Mouse (Mus musculus): ENCODE measurements at regions not wholly inside any gene's neighbourhood (a gene's known extent, or its start where the extent isn't known, plus 50 kb on each side); places are given as distances from the start of the nearest gene placed in this dataset.

DNA sequence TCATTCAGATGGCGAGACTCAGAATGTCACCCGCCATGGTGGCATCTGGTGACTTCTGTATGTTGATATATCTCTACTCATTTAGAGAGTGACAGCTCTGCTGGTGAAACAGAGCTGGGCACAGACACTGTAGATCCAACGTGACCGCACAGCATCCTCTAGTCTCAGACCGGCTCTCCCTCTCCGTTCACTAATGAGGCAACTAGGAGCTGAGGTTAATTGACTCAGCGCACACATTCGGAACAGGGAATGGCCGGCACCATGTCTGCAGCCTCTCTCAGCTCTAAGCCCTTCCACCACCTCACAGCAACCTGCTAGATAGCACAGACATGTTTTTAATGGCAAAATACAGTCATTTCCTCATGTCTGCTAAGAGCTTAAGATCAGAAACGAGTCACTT lies 268.9 kb upstream of the Pabpc6 start:
- H3K36me3 ChIP-seq (ENCODE audit: control insufficient read depth, insufficient read depth, low read length) = no peaks in the 10 kb centered on the region
- H3K9me3 ChIP-seq (ENCODE audit: control insufficient read depth, low read length) = no peaks in the 10 kb centered on the region
- H3K27me3 ChIP-seq (replicated peaks; ENCODE audit: control insufficient read depth, insufficient read depth, low read length) = no peaks in the 10 kb centered on the region
- WGBS = 87% methylated on average over 10 of the region's 10 CpGs
- no peak overlapping the region for H3K27ac ChIP-seq (ENCODE audit: low read length)
- H3K4me1 ChIP-seq (ENCODE audit: control insufficient read depth, insufficient read depth, low read length) = no peaks in the 10 kb centered on the region
- no peak overlapping the region for H3K9ac ChIP-seq (ENCODE audit: low read depth, low read length)
- H3K4me3 ChIP-seq (ENCODE audit: low read length) = no peak overlapping the region
- no peak overlapping the region for H3K4me2 ChIP-seq (ENCODE audit: low read depth, low read length)
- ATAC-seq = no peak

DNA sequence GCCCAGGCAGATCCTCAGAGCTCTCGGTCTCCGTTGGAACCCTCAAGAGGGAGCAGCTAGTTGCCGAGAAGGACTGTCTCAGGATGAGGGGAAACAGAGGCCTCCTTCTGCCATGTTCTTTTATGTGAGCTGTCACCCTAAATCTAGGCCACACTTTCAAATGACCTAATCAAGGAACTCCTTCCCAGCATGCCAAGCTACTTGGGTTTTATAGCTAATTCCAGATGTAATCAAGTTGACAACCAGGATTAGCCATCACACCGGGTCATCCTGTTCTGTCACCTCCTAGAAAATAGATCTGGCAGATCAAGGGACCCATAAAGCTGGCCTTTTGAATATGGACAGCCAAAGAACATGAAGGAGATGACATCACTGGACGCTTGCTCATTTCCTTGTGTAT lies 267.7 kb upstream of the Pabpc6 start:
- Histone ChIP-seq H3K9me3 (ENCODE audit: control insufficient read depth, low read length) (no peaks in the 10 kb centered on the region), H3K27ac (ENCODE audit: low read length) (no peak overlapping the region), H3K9ac (ENCODE audit: low read depth, low read length) (no peak overlapping the region), H3K27me3 (replicated peaks; ENCODE audit: control insufficient read depth, insufficient read depth, low read length) (no peaks in the 10 kb centered on the region), H3K4me3 (ENCODE audit: low read length) (no peak overlapping the region), H3K4me1 (ENCODE audit: control insufficient read depth, insufficient read depth, low read length) (no peaks in the 10 kb centered on the region), H3K4me2 (ENCODE audit: low read depth, low read length) (no peak overlapping the region), H3K36me3 (ENCODE audit: control insufficient read depth, insufficient read depth, low read length) (no peaks in the 10 kb centered on the region)
- no peak for ATAC-seq
- 77% methylated on average over 5 of the region's 5 CpGs for WGBS

DNA sequence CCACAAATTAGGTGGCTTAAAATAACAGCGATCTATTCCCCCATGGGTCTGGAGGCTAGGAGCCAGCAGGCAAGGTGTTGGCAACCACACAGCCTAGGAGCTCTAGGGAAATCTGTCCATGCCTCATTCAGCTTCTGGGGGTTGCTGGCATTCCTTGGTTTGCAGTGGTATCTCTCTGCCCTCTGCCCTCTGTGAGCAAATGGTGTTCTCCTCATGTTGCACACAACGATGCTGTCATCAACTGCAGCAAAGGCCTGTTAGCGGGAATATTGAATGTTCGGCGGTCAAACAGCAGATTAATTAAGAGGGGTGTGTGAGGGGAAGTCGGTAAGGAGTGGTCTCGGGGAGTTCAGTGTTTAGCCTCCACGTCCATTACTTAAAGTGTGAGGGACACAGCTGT lies 262.7 kb upstream of the Pabpc6 start:
- H3K4me1 ChIP-seq (ENCODE audit: control insufficient read depth, insufficient read depth, low read length) = no peaks in the 10 kb centered on the region
- H3K9ac ChIP-seq (ENCODE audit: low read depth, low read length) = no peak overlapping the region
- no peak overlapping the region for H3K4me3 ChIP-seq (ENCODE audit: low read length)
- H3K27me3 ChIP-seq (replicated peaks; ENCODE audit: control insufficient read depth, insufficient read depth, low read length) = no peaks in the 10 kb centered on the region
- 79% methylated on average over 8 of the region's 8 CpGs for WGBS
- H3K4me2 ChIP-seq (ENCODE audit: low read depth, low read length) = no peak overlapping the region
- no peaks in the 10 kb centered on the region for H3K9me3 ChIP-seq (ENCODE audit: control insufficient read depth, low read length)
- ATAC-seq = no peak
- no peak overlapping the region for H3K27ac ChIP-seq (ENCODE audit: low read length)
- H3K36me3 ChIP-seq (ENCODE audit: control insufficient read depth, insufficient read depth, low read length) = no peaks in the 10 kb centered on the region

DNA sequence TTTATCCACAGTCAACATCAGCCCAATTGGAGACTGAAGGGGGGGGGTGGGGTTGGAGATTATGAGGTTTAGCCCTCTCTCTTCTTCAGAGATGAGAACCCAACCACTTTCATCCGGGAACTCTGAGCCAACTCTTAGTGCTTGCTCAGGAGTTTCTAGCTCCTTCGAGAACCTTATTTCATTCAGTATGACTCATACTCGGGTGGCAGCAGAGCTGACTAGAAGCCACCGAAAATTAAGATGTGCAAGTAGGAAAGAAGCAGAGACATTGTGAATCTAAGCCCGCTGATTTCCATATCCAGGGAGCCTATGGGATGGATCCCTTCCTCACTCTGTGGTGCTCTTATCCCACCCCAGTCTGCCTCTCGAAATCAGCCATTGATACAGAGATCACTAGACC lies 262.0 kb upstream of the Pabpc6 start:
- no peaks in the 10 kb centered on the region for H3K9me3 ChIP-seq (ENCODE audit: control insufficient read depth, low read length)

DNA sequence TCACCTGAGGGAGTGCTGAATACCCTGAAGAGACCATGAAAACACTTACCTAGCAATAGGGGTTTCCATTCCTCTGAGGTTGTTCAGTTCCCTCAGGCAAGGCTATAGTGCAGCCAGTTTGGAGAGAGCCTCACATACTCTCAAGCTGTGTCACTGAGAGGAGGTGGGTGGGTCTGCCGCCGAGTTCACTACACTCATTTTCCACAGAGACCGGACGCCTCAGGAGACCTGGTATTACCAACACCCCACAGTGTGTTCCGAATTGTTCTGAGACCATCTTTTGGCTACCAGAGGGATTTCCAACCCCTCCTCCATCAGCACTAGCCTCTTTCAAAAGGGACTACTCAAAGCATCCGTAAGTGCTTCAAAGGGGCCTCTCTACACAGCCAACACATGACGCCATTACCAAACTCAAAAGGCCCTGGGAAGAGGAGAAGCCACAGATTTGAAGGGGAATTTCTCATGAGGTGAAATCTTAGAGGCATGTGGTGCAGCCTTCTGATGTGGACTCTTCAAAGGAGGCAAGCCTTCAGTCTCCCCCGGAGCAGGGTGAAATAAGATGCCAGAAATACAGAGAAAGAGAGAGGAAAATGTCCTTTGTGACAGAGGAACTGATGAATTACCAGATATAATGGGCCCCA lies 260.1 kb upstream of the Pabpc6 start:
- 79% methylated on average over 8 of the region's 8 CpGs for WGBS
- Histone ChIP-seq H3K27me3 (replicated peaks; ENCODE audit: control insufficient read depth, insufficient read depth, low read length) (no peaks in the 10 kb centered on the region), H3K4me2 (ENCODE audit: low read depth, low read length) (no peak overlapping the region), H3K9me3 (ENCODE audit: control insufficient read depth, low read length) (no peaks in the 10 kb centered on the region), H3K4me1 (ENCODE audit: control insufficient read depth, insufficient read depth, low read length) (no peaks in the 10 kb centered on the region), H3K27ac (ENCODE audit: low read length) (no peak overlapping the region), H3K4me3 (ENCODE audit: low read length) (no peak overlapping the region), H3K9ac (ENCODE audit: low read depth, low read length) (no peak overlapping the region), H3K36me3 (ENCODE audit: control insufficient read depth, insufficient read depth, low read length) (no peaks in the 10 kb centered on the region)
- ATAC-seq = no peak

More for the DNA sequence above, 262.0 kb upstream of the Pabpc6 start:
- Histone ChIP-seq H3K4me3 (ENCODE audit: low read length) (no peak overlapping the region), H3K9ac (ENCODE audit: low read depth, low read length) (no peak overlapping the region), H3K4me2 (ENCODE audit: low read depth, low read length) (no peak overlapping the region), H3K36me3 (ENCODE audit: control insufficient read depth, insufficient read depth, low read length) (no peaks in the 10 kb centered on the region), H3K4me1 (ENCODE audit: control insufficient read depth, insufficient read depth, low read length) (no peaks in the 10 kb centered on the region), H3K27me3 (replicated peaks; ENCODE audit: control insufficient read depth, insufficient read depth, low read length) (no peaks in the 10 kb centered on the region), H3K27ac (ENCODE audit: low read length) (no peak overlapping the region)
- ATAC-seq = no peak
- 77% methylated on average over 6 of the region's 6 CpGs for WGBS

DNA sequence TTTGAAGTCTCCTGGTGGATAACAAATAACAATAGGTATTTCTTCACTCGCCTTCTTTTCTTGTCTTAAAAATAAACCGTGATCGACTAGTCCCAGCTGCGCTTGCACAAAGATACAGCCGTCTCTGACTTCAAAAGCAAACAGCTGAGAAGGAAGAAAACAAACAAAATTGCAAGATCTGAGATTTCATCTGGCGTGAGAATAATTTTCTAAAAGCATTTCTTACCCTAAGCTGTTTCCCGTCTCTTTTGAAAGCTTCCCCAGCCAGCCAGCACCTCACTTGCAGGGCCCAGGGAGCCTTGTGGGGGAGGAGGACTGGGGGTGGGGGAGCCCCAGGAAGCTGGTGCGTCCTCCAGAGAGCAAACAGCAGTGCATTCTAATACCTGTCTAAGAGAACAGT lies 258.2 kb upstream of the Pabpc6 start:
- Histone ChIP-seq H3K4me2 (ENCODE audit: low read depth, low read length) (no peak overlapping the region), H3K9me3 (ENCODE audit: control insufficient read depth, low read length) (no peaks in the 10 kb centered on the region), H3K9ac (ENCODE audit: low read depth, low read length) (no peak overlapping the region), H3K4me3 (ENCODE audit: low read length) (no peak overlapping the region), H3K36me3 (ENCODE audit: control insufficient read depth, insufficient read depth, low read length) (no peaks in the 10 kb centered on the region), H3K4me1 (ENCODE audit: control insufficient read depth, insufficient read depth, low read length) (no peaks in the 10 kb centered on the region), H3K27ac (ENCODE audit: low read length) (no peak overlapping the region), H3K27me3 (replicated peaks; ENCODE audit: control insufficient read depth, insufficient read depth, low read length) (no peaks in the 10 kb centered on the region)
- 44% methylated on average over 8 of the region's 8 CpGs for WGBS
- ATAC-seq = no peak

DNA sequence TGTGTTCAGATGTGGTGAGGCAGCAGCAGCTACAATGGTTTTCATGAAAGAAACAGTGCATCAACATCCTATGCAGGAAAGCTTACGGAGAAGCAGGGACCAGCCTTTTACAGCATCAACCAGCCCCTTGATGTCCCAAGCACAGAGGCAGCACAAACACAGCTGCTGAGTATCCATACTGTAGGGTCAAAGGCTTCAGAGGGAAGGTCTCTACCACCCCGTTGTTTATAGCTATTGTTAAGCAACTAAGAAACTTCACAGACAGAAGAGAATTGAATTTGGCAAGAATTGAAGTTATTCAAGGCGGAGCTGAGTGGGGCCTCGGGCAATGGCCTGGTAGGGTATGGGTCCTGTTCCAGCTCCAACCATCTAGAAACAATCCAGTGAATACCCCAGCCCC lies 256.8 kb upstream of the Pabpc6 start:
- ATAC-seq = no peak
- no peak overlapping the region for H3K4me2 ChIP-seq (ENCODE audit: low read depth, low read length)
- WGBS = 55% methylated on average over 4 of the region's 4 CpGs

DNA sequence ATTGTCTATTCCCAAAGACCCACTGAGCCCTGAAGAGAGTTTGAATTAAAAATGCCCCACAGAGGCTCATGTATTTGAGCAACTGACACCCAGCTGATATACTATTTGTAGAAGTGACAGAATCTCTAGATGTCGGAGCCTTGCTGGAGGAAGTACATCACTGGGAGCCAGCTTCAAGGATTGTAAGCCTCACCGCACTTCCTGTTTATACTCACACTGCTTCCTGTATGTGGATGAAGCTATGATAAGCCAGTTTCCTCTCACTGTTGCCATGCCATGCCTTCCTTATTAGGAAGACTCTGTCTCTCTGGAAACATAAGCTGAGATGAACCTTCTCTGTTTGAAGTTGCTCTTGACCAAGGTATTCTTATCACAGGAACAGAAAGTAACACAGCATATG lies 251.8 kb upstream of the Pabpc6 start:
- no peaks in the 10 kb centered on the region for H3K27me3 ChIP-seq (replicated peaks; ENCODE audit: control insufficient read depth, insufficient read depth, low read length)
- no peak overlapping the region for H3K9ac ChIP-seq (ENCODE audit: low read depth, low read length)
- no peak overlapping the region for H3K4me2 ChIP-seq (ENCODE audit: low read depth, low read length)
- no peaks in the 10 kb centered on the region for H3K4me1 ChIP-seq (ENCODE audit: control insufficient read depth, insufficient read depth, low read length)
- WGBS = 85% methylated on average over 2 of the region's 2 CpGs
- H3K9me3 ChIP-seq (ENCODE audit: control insufficient read depth, low read length) = no peaks in the 10 kb centered on the region; the same call in 1 of the 2 replicates
- H3K4me3 ChIP-seq (ENCODE audit: low read length) = no peak overlapping the region
- no peak overlapping the region for H3K27ac ChIP-seq (ENCODE audit: low read length)
- H3K36me3 ChIP-seq (ENCODE audit: control insufficient read depth, insufficient read depth, low read length) = no peaks in the 10 kb centered on the region
- no peak for ATAC-seq

More for the DNA sequence above, 256.8 kb upstream of the Pabpc6 start:
- Histone ChIP-seq H3K27ac (ENCODE audit: low read length) (no peak overlapping the region), H3K27me3 (replicated peaks; ENCODE audit: control insufficient read depth, insufficient read depth, low read length) (no peaks in the 10 kb centered on the region), H3K36me3 (ENCODE audit: control insufficient read depth, insufficient read depth, low read length) (no peaks in the 10 kb centered on the region), H3K9ac (ENCODE audit: low read depth, low read length) (no peak overlapping the region), H3K4me3 (ENCODE audit: low read length) (no peak overlapping the region), H3K4me1 (ENCODE audit: control insufficient read depth, insufficient read depth, low read length) (no peaks in the 10 kb centered on the region), H3K9me3 (ENCODE audit: control insufficient read depth, low read length) (no peaks in the 10 kb centered on the region)

DNA sequence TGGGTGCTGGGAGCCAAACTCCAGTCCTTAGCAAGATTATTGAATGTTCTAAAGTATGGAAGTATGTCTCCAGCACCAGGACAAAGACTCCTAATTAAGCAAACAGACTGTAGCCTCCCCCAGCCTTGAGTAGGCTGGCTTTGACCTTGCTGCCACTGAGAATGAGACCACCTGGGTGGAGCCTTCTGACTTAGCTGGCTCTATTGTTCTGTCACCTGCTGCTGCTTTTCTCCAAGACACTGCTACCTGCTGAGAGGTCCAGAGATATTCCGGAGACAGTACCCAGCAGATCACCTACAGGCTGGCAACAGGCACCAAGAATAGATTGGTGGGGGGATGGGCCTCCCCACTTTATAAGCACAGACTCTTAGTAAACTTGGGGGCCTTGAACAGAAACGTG lies 247.5 kb upstream of the Pabpc6 start:
- no peaks in the 10 kb centered on the region for H3K4me1 ChIP-seq (ENCODE audit: control insufficient read depth, insufficient read depth, low read length)
- H3K36me3 ChIP-seq (ENCODE audit: control insufficient read depth, insufficient read depth, low read length) = no peaks in the 10 kb centered on the region
- H3K27me3 ChIP-seq (replicated peaks; ENCODE audit: control insufficient read depth, insufficient read depth, low read length) = no peaks in the 10 kb centered on the region; the same call in 1 of the 2 replicates
- H3K9ac ChIP-seq (ENCODE audit: low read depth, low read length) = no peak overlapping the region
- WGBS = 34% methylated on average over 2 of the region's 2 CpGs
- no peaks in the 10 kb centered on the region; the same call in 1 of the 2 replicates for H3K9me3 ChIP-seq (ENCODE audit: control insufficient read depth, low read length)
- H3K27ac ChIP-seq (ENCODE audit: low read length) = no peak overlapping the region
- no peak overlapping the region for H3K4me2 ChIP-seq (ENCODE audit: low read depth, low read length)
- no peak overlapping the region for H3K4me3 ChIP-seq (ENCODE audit: low read length)
- no peak for ATAC-seq

DNA sequence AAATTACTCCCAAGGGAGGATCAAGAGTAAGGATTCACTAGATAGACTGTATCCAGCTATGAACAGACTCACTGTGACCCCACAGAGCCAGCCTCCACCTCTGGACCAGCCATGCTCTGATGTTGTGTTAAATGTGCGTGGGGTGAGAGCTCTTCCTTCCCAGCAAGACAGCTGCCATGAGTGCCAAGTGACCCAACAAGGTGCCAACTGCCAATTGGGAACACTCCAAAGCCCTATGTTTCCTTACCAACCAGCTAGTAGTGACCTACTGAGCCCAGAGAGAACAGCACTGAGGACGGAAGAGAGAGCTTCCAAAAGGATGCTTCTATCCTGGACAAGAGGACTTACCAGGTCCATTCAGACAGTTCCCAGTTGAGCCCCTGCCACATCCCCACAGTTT lies 241.3 kb upstream of the Pabpc6 start:
- no peak overlapping the region for H3K9ac ChIP-seq (ENCODE audit: low read depth, low read length)

More for the DNA sequence above, 241.3 kb upstream of the Pabpc6 start:
- Histone ChIP-seq H3K4me3 (ENCODE audit: low read length) (no peak overlapping the region), H3K9me3 (ENCODE audit: control insufficient read depth, low read length) (no peaks in the 10 kb centered on the region), H3K27ac (ENCODE audit: low read length) (no peak overlapping the region), H3K27me3 (replicated peaks; ENCODE audit: control insufficient read depth, insufficient read depth, low read length) (no peaks in the 10 kb centered on the region; the same call in 1 of the 2 replicates), H3K36me3 (ENCODE audit: control insufficient read depth, insufficient read depth, low read length) (no peaks in the 10 kb centered on the region), H3K4me2 (ENCODE audit: low read depth, low read length) (no peak overlapping the region), H3K4me1 (ENCODE audit: control insufficient read depth, insufficient read depth, low read length) (peaks cover 4% of the 10 kb centered on the region; the same call in 1 of the 2 replicates)
- WGBS = 93% methylated on average over 2 of the region's 2 CpGs
- ATAC-seq = no peak

Data from intestine, embryonic 16.5 days (tissue).